Mouse (Mus musculus): Measurements from ENCODE around the gene Crygb. TPM values are rescaled to one million over a fixed set of nuclear protein-coding genes. Genes with fewer than 3 reads are reported as not detected.

Gene Crygb
- polyA plus RNA-seq, 1 experiment: not detected

GRCm38 (mm10) chr1:65032641-65033040 is 49.4 kb downstream of the Crygb start, which contains the start of gene Akr1cl:
Gene Akr1cl (minus strand): TSS chr1:65032759.
- TF ChIP-seq CTCF (conservative IDR thresholded peaks at IDR 0.05; ENCODE audit: insufficient read depth, insufficient read length, low read depth, low read length): no peak
- no peak for TF ChIP-seq POLR2A (IDR thresholded peaks at IDR 0.05; ENCODE audit: low read depth, low read length)
- Histone ChIP-seq H3K36me3 (ENCODE audit: control insufficient read depth, insufficient read depth, low read length) (no peaks in the 10 kb centered on the region), H3K4me3 (ENCODE audit: insufficient read depth, low read depth, low read length) (no peak within 1 kb of the TSS), H3K27ac (ENCODE audit: insufficient read depth, low read depth, low read length) (no peak within 1 kb of the TSS), H3K27me3 (replicated peaks; ENCODE audit: control insufficient read depth, insufficient read depth, low read length) (0 out of 2 replicates have a peak, but pooled peaks cover 1% of the 10 kb centered on the region), H3K4me1 (ENCODE audit: control insufficient read depth, insufficient read depth, low read length) (no peaks in the 10 kb centered on the region)
- no peak for DNase-seq

Other genes starting within 250 kb of the Crygb start
- 3.3 and 3.7 TPM in 2 replicates for gene Plekhm3, start 125.5 kb downstream of the Crygb start, polyA plus RNA-seq (2012; rRNA removed)
- gene Akr1cl, start 49.5 kb downstream of the Crygb start, polyA plus RNA-seq (2012; rRNA removed): 0.08 and 2.1 TPM in 2 replicates
- not detected in 2 replicates for gene Cryge, start 31.1 kb downstream of the Crygb start, polyA plus RNA-seq (2012; rRNA removed)
- not detected in 2 replicates for gene Crygd, start 18.8 kb downstream of the Crygb start, polyA plus RNA-seq (2012; rRNA removed)
- gene Crygc, start 8.6 kb downstream of the Crygb start, polyA plus RNA-seq (2012; rRNA removed): not detected in 2 replicates
- gene Cryga, start 21.1 kb upstream of the Crygb start, polyA plus RNA-seq (2012; rRNA removed): 5.9 and 6.4 TPM in 2 replicates
- gene Gm28845, start 37.3 kb upstream of the Crygb start, polyA plus RNA-seq (2012; rRNA removed): 7.6 and 9.0 TPM in 2 replicates
- 64.3 and 85.6 TPM in 2 replicates for gene D630023F18Rik, start 40.9 kb upstream of the Crygb start, polyA plus RNA-seq (2012; rRNA removed)
- 247 and 334 TPM in 2 replicates for gene Idh1, start 104.2 kb upstream of the Crygb start, polyA plus RNA-seq (2012; rRNA removed)
- gene Pikfyve, start 104.4 kb upstream of the Crygb start, polyA plus RNA-seq (2012; rRNA removed): 8.0 and 9.3 TPM in 2 replicates
- 0.05 TPM in 1 of 2 replicates, not detected in the other for gene Pth2r, start 199.8 kb upstream of the Crygb start, polyA plus RNA-seq (2012; rRNA removed)